8 mouse cellular contexts compared by ENCODE assay signal in the genomic region with DNA sequence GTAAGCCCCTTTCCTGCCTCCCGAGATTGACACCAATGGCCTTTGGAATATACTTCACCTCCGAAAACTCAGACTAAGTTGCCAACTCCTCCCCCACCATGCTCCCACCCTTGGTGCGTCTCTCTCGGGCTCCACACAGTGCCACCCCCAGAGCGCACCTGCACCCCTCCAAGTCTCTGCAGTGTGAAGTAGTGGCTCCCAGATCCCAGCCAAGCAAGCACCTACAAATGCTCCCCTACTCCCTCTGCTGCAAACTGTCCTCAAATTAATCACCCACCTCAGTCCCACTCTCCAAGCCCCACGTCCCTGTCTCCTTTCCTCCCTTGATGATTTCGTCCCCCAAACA. TPM values are rescaled to one million over a fixed set of nuclear protein-coding genes. Genes with fewer than 3 reads are reported as not detected.
DNase-seq lines count a peak whose midpoint lies in the region; ATAC-seq lines count a peak whose summit lies in the region.

No protein-coding gene starts in this region.

- WGBS in heart, embryonic 12.5 days: 4% methylated on average over 7 of the region's 7 CpGs
- WGBS in hindbrain, embryonic 11.5 days: 3% methylated on average over 7 of the region's 7 CpGs

- no peak overlapping the region for H3K27ac ChIP-seq in heart, embryonic 12.5 days (ENCODE audit: poor library complexity, severe bottlenecking)
- no peak overlapping the region for H3K27ac ChIP-seq in hindbrain, embryonic 11.5 days (ENCODE audit: low read depth, low read length)

- no peaks in the 10 kb centered on the region for H3K36me3 ChIP-seq in heart, embryonic 12.5 days
- H3K36me3 ChIP-seq in hindbrain, embryonic 11.5 days (ENCODE audit: control insufficient read depth, insufficient read depth, low read length): no peaks in the 10 kb centered on the region

- H3K4me1 ChIP-seq in heart, embryonic 12.5 days (replicated peaks): peaks cover 6% of the 10 kb centered on the region
- no peaks in the 10 kb centered on the region for H3K4me1 ChIP-seq in hindbrain, embryonic 11.5 days (replicated peaks; ENCODE audit: control insufficient read depth, insufficient read depth, low read length)

- DNase-seq in heart, postnatal 4 days: no peak
- peak; percentile 19 for DNase-seq in CD4-positive helper T cell, adult 2 months (ENCODE audit: low read depth, low spot score)
- peak; percentile 31 for DNase-seq in cerebellum, adult 9-11 months
- peak; percentile 31 for DNase-seq in hindbrain, embryonic 11.5 days (ENCODE audit: low spot score)
- peak; percentile 23 for DNase-seq in thymus, postnatal 14 days
- DNase-seq in MN1 (ENCODE audit: low spot score): no peak

- H3K27me3 ChIP-seq in heart, embryonic 12.5 days (replicated peaks): peaks cover 16% of the 10 kb centered on the region
- H3K27me3 ChIP-seq in hindbrain, embryonic 11.5 days (ENCODE audit: control insufficient read depth, insufficient read depth, low read length): peaks cover 10% of the 10 kb centered on the region

- H3K9me3 ChIP-seq in heart, embryonic 12.5 days (replicated peaks): no peaks in the 10 kb centered on the region
- no peaks in the 10 kb centered on the region for H3K9me3 ChIP-seq in hindbrain, embryonic 11.5 days (ENCODE audit: control insufficient read depth, low read length)

- peak overlapping the region; percentile 69 for H3K9ac ChIP-seq in heart, embryonic 12.5 days
- H3K9ac ChIP-seq in hindbrain, embryonic 11.5 days (ENCODE audit: low read depth, low read length): no peak overlapping the region

- H3K4me3 ChIP-seq in heart, embryonic 12.5 days: peak overlapping the region; percentile 66
- peak overlapping the region; percentile 54 for H3K4me3 ChIP-seq in hindbrain, embryonic 11.5 days (ENCODE audit: low read depth, low read length)

- no peak; the same call in 1 of the 2 replicates for ATAC-seq in heart, embryonic 12.5 days (ENCODE audit: insufficient number of reproducible peaks, low FRiP score)
- peak; percentile 56 for ATAC-seq in hindbrain, embryonic 11.5 days (ENCODE audit: low FRiP score)
- 0 out of 2 replicates have a peak, but pooled peaks have one; percentile 12 for ATAC-seq in megakaryocyte, adult 5-6 weeks (ENCODE audit: poor library complexity, severe bottlenecking)

- H3K4me2 ChIP-seq in heart, embryonic 12.5 days: peak overlapping the region; percentile 100
- H3K4me2 ChIP-seq in hindbrain, embryonic 11.5 days (replicated peaks; ENCODE audit: low read depth, low read length): peak overlapping the region; percentile 100

RNA-seq across cellular contexts. Expression of a gene that starts 0.7 kb away (rescaled TPM):
- polyA plus RNA-seq in heart, embryonic 12.5 days (2016; fragmentation: Nextera tagmentation; extraction: Ambion mirVana): 2.1 and 2.5 TPM in 2 replicates
- 1 to 10 TPM in 1 of 2 experiments, under 1 TPM in 1; 0.68 to 1.0 TPM for total RNA-seq in heart, postnatal 4 days (2021)
- polyA plus RNA-seq in hindbrain, embryonic 11.5 days (2014; fragmentation: Nextera tagmentation; extraction: Ambion mirVana): 0.07 and 0.26 TPM in 2 replicates
- 0.02 TPM in 1 of 2 replicates, not detected in the other for total RNA-seq in megakaryocyte, adult 5-6 weeks (2015)
- total RNA-seq in megakaryocyte, adult 5-6 weeks (2017): 0.12 and 0.15 TPM in 2 replicates

Comparison
In these comparisons a context has a peak if more than half of its experiments do, and no peak if none do; other contexts are left out.
1. DNase-seq: peak in CD4-positive helper T cell, adult 2 months (single experiment), cerebellum, adult 9-11 months (single experiment), hindbrain, embryonic 11.5 days (single experiment) and thymus, postnatal 14 days (single experiment); none in heart, postnatal 4 days (single experiment) and MN1 (single experiment).